Mouse (Mus musculus): ENCODE measurements around the gene Cdsn. TPM values are rescaled to one million over a fixed set of nuclear protein-coding genes. Genes with fewer than 3 reads are reported as not detected.

Gene Cdsn
- polyA plus RNA-seq, 1 experiment from 2014 or later = 0.46 TPM

DNA sequence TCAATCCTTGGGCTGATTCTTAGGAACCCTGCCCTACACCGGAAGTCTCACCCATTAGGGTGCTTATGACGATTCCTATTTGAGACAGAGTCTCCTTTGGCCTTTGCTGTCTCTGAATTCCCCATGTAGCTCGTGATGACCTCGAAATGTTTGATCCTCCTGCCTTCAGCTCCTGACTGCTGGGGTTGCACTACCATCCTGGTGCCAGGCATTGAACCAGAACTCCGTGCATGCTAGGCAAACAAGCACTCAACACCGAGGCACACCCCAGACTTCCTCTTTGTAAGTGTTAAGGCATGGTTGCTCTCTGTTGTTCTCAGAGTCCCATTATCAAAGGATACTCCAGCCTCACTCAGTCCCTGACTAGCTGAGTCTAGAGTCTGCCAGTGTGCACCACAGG lies 7.9 kb upstream of the Cdsn start:
- Histone ChIP-seq H3K9me3 (replicated peaks; ENCODE audit: control insufficient read depth, low read length) (no peaks in the 10 kb centered on the region), H3K4me2 (ENCODE audit: low read depth, low read length) (no peak overlapping the region), H3K9ac (ENCODE audit: low read length) (no peak overlapping the region), H3K36me3 (ENCODE audit: control insufficient read depth, insufficient read depth) (no peaks in the 10 kb centered on the region), H3K27ac (ENCODE audit: low read length) (no peak overlapping the region), H3K4me1 (ENCODE audit: control insufficient read depth, insufficient read depth, low read length) (peaks cover 7% of the 10 kb centered on the region), H3K4me3 (ENCODE audit: low read length) (no peak overlapping the region), H3K27me3 (ENCODE audit: control insufficient read depth, insufficient read depth, low read length) (no peaks in the 10 kb centered on the region)
- ATAC-seq (replicated peaks; ENCODE audit: extremely low read depth, insufficient read depth, low FRiP score) = no peak
- WGBS = 66% methylated on average over 6 of the region's 6 CpGs

- Histone ChIP-seq H3K4me3 (ENCODE audit: low read length) (no peak overlapping the region), H3K36me3 (ENCODE audit: control insufficient read depth, insufficient read depth) (no peaks in the 10 kb centered on the region), H3K27me3 (ENCODE audit: control insufficient read depth, insufficient read depth, low read length) (no peaks in the 10 kb centered on the region), H3K4me1 (ENCODE audit: control insufficient read depth, insufficient read depth, low read length) (peaks cover 8% of the 10 kb centered on the region), H3K9me3 (replicated peaks; ENCODE audit: control insufficient read depth, low read length) (no peaks in the 10 kb centered on the region), H3K9ac (ENCODE audit: low read length) (no peak overlapping the region), H3K4me2 (ENCODE audit: low read depth, low read length) (no peak overlapping the region), H3K27ac (ENCODE audit: low read length) (no peak overlapping the region)
- no peak for ATAC-seq (replicated peaks; ENCODE audit: extremely low read depth, insufficient read depth, low FRiP score)
- 35% methylated on average over 6 of the region's 6 CpGs for WGBS
These were observed 7.2 kb upstream of the Cdsn start for GRCm38 (mm10) chr17:35544680-35545079.

- H3K9ac ChIP-seq (ENCODE audit: low read length) = no peak overlapping the region
- no peak overlapping the region for H3K4me2 ChIP-seq (ENCODE audit: low read depth, low read length)
- H3K36me3 ChIP-seq (ENCODE audit: control insufficient read depth, insufficient read depth) = no peaks in the 10 kb centered on the region
- WGBS = 74% methylated on average over 2 of the region's 2 CpGs
- peaks cover 25% of the 10 kb centered on the region for H3K4me1 ChIP-seq (ENCODE audit: control insufficient read depth, insufficient read depth, low read length)
- no peaks in the 10 kb centered on the region for H3K9me3 ChIP-seq (replicated peaks; ENCODE audit: control insufficient read depth, low read length)
- no peaks in the 10 kb centered on the region for H3K27me3 ChIP-seq (ENCODE audit: control insufficient read depth, insufficient read depth, low read length)
- no peak for ATAC-seq (replicated peaks; ENCODE audit: extremely low read depth, insufficient read depth, low FRiP score)
- H3K4me3 ChIP-seq (ENCODE audit: low read length) = no peak overlapping the region
- no peak overlapping the region for H3K27ac ChIP-seq (ENCODE audit: low read length)
These were observed 4.5 kb upstream of the Cdsn start for GRCm38 (mm10) chr17:35547465-35547864.

DNA sequence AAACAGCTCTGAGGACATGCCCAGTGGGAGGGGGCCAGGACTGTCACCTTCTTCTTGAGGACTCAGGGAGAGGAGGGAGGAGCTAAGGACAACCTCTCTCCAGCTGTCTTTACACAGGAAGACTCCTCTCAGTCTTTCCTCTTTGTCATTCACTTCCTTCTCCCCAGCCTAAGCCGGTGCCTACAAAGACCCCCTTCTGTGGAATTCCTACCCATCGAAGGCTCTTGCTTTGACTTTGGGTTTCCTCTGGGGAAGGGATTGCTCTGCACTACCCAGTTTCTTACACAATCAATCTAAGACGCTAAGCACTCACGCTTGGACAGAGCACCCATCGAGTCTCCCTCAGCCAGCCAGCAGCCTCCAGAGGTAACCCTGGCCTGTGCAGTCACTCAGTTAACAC lies 3.3 kb upstream of the Cdsn start:
- no peak for ATAC-seq (replicated peaks; ENCODE audit: extremely low read depth, insufficient read depth, low FRiP score)
- Histone ChIP-seq H3K9me3 (replicated peaks; ENCODE audit: control insufficient read depth, low read length) (no peaks in the 10 kb centered on the region), H3K4me2 (ENCODE audit: low read depth, low read length) (no peak overlapping the region), H3K9ac (ENCODE audit: low read length) (peak overlapping the region; percentile 53), H3K36me3 (ENCODE audit: control insufficient read depth, insufficient read depth) (no peaks in the 10 kb centered on the region), H3K4me1 (ENCODE audit: control insufficient read depth, insufficient read depth, low read length) (peaks cover 25% of the 10 kb centered on the region), H3K27me3 (ENCODE audit: control insufficient read depth, insufficient read depth, low read length) (no peaks in the 10 kb centered on the region), H3K27ac (ENCODE audit: low read length) (peak overlapping the region; percentile 100), H3K4me3 (ENCODE audit: low read length) (no peak overlapping the region)
- 19% methylated on average over 5 of the region's 5 CpGs for WGBS

GRCm38 (mm10) chr17:35549437-35550142 lies 2.3 kb upstream of the Cdsn start:
- Histone ChIP-seq H3K36me3 (ENCODE audit: control insufficient read depth, insufficient read depth) (no peaks in the 10 kb centered on the region), H3K27ac (ENCODE audit: low read length) (peak overlapping the region; percentile 100), H3K9me3 (replicated peaks; ENCODE audit: control insufficient read depth, low read length) (no peaks in the 10 kb centered on the region), H3K9ac (ENCODE audit: low read length) (peak overlapping the region; percentile 73), H3K4me2 (ENCODE audit: low read depth, low read length) (peak overlapping the region; percentile 63), H3K27me3 (ENCODE audit: control insufficient read depth, insufficient read depth, low read length) (no peaks in the 10 kb centered on the region), H3K4me1 (ENCODE audit: control insufficient read depth, insufficient read depth, low read length) (peaks cover 23% of the 10 kb centered on the region), H3K4me3 (ENCODE audit: low read length) (peak overlapping the region; percentile 37)
- WGBS = 14% methylated on average over 15 of the region's 15 CpGs
- peak; percentile 94 for ATAC-seq (replicated peaks; ENCODE audit: extremely low read depth, insufficient read depth, low FRiP score)

GRCm38 (mm10) chr17:35550143-35550494 lies 1.8 kb upstream of the Cdsn start:
- WGBS = 87% methylated on average over 4 of the region's 4 CpGs
- Histone ChIP-seq H3K27ac (ENCODE audit: low read length) (peak overlapping the region; percentile 100), H3K9ac (ENCODE audit: low read length) (peak overlapping the region; percentile 73), H3K4me1 (ENCODE audit: control insufficient read depth, insufficient read depth, low read length) (peaks cover 23% of the 10 kb centered on the region), H3K4me2 (ENCODE audit: low read depth, low read length) (peak overlapping the region; percentile 63), H3K9me3 (replicated peaks; ENCODE audit: control insufficient read depth, low read length) (no peaks in the 10 kb centered on the region), H3K36me3 (ENCODE audit: control insufficient read depth, insufficient read depth) (no peaks in the 10 kb centered on the region), H3K27me3 (ENCODE audit: control insufficient read depth, insufficient read depth, low read length) (no peaks in the 10 kb centered on the region), H3K4me3 (ENCODE audit: low read length) (peak overlapping the region; percentile 37)
- no peak for ATAC-seq (replicated peaks; ENCODE audit: extremely low read depth, insufficient read depth, low FRiP score)

DNA sequence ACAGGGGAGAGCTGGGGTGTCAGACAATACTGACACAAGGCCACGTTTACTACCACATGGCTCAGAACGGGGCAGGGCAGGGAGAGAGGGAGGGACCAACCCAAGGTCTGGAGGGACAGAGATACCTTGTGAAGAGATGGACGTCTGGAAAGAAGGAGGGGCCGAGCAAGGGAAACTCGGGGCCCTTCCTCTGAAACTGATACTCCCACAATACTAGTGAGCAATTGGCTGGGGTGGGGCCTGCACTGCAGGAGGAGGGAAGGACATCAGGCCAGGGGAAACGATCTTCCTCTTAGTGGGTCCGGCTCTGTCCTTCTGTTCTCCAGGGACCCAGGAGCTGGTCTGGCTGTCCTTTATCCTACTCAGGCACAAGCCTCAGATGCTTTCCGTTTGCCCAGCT lies 1.1 kb upstream of the Cdsn start:
- H3K27me3 ChIP-seq (ENCODE audit: control insufficient read depth, insufficient read depth, low read length) = no peaks in the 10 kb centered on the region
- no peaks in the 10 kb centered on the region for H3K36me3 ChIP-seq (ENCODE audit: control insufficient read depth, insufficient read depth)
- H3K27ac ChIP-seq (ENCODE audit: low read length) = peak overlapping the region; percentile 100
- peaks cover 23% of the 10 kb centered on the region for H3K4me1 ChIP-seq (ENCODE audit: control insufficient read depth, insufficient read depth, low read length)
- WGBS = 57% methylated on average over 8 of the region's 8 CpGs
- no peaks in the 10 kb centered on the region for H3K9me3 ChIP-seq (replicated peaks; ENCODE audit: control insufficient read depth, low read length)
- H3K4me2 ChIP-seq (ENCODE audit: low read depth, low read length) = no peak overlapping the region
- ATAC-seq (replicated peaks; ENCODE audit: extremely low read depth, insufficient read depth, low FRiP score) = no peak
- H3K9ac ChIP-seq (ENCODE audit: low read length) = peak overlapping the region; percentile 46; the same call in 1 of the 2 replicates
- no peak overlapping the region for H3K4me3 ChIP-seq (ENCODE audit: low read length)

GRCm38 (mm10) chr17:35554321-35554720 lies 2.4 kb downstream of the Cdsn start:
- no peak for ATAC-seq (replicated peaks; ENCODE audit: extremely low read depth, insufficient read depth, low FRiP score)

DNA sequence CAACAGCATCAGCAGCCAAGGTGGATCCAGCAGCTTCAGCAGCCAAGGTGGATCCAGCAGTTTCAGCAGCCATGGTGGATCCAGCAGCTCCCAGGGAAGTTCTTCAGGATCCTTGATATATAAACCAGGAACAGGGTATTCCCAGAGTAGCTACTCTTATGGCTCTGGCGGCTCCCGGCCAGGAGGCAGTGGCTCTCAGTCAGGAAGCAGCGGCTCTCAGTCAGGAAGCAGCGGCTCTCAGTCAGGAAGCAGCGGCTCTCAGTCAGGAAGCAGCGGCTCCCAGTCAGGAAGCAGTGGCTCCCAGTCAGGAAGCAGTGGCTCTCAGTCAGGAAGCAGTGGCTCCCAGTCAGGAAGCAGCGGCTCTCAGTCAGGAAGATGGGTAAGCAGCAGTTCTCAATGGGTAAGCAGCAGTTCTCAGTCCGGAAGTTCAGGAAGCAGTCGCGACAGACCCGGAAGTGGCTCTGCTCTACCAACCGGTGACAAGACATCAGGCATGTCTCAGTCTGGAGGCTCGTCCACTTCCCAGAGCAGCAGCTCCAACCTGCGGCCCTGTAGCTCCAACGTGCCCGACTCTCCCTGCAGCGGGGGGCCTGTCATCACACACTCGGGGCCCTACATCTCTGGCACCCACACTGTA lies 3.0 kb downstream of the Cdsn start:
- Histone ChIP-seq H3K36me3 (ENCODE audit: control insufficient read depth, insufficient read depth) (no peaks in the 10 kb centered on the region), H3K4me3 (ENCODE audit: low read length) (no peak overlapping the region), H3K9me3 (replicated peaks; ENCODE audit: control insufficient read depth, low read length) (no peaks in the 10 kb centered on the region), H3K4me1 (ENCODE audit: control insufficient read depth, insufficient read depth, low read length) (peaks cover 15% of the 10 kb centered on the region), H3K9ac (ENCODE audit: low read length) (no peak overlapping the region), H3K27me3 (ENCODE audit: control insufficient read depth, insufficient read depth, low read length) (no peaks in the 10 kb centered on the region), H3K27ac (ENCODE audit: low read length) (no peak overlapping the region), H3K4me2 (ENCODE audit: low read depth, low read length) (no peak overlapping the region)
- WGBS = 87% methylated on average over 18 of the region's 18 CpGs
- ATAC-seq (replicated peaks; ENCODE audit: extremely low read depth, insufficient read depth, low FRiP score) = no peak

More at GRCm38 (mm10) chr17:35554321-35554720, 2.4 kb downstream of the Cdsn start:
- Histone ChIP-seq H3K4me2 (ENCODE audit: low read depth, low read length) (no peak overlapping the region), H3K4me3 (ENCODE audit: low read length) (no peak overlapping the region), H3K9me3 (replicated peaks; ENCODE audit: control insufficient read depth, low read length) (no peaks in the 10 kb centered on the region), H3K36me3 (ENCODE audit: control insufficient read depth, insufficient read depth) (no peaks in the 10 kb centered on the region), H3K4me1 (ENCODE audit: control insufficient read depth, insufficient read depth, low read length) (peaks cover 18% of the 10 kb centered on the region), H3K27ac (ENCODE audit: low read length) (no peak overlapping the region), H3K27me3 (ENCODE audit: control insufficient read depth, insufficient read depth, low read length) (no peaks in the 10 kb centered on the region), H3K9ac (ENCODE audit: low read length) (no peak overlapping the region)
- 82% methylated on average over 5 of the region's 5 CpGs for WGBS

Data from heart, embryonic 16.5 days (tissue).